Mouse (Mus musculus) midbrain, embryonic 10.5 days (tissue): ENCODE results near the gene Ces3a. TPM values are rescaled to one million over a fixed set of nuclear protein-coding genes. Genes with fewer than 3 reads are reported as not detected.

Source experiments
- polyA plus RNA-seq: library from polyadenylated mRNA; unstranded; fragments of >200 nt; fragmentation: Nextera tagmentation; extraction: Ambion mirVana; gene quantifications from 2 replicates; pipeline ENCODE4 v1.2.1, GENCODE M21; 2016

Ces3a gene
- polyA plus RNA-seq, 1 experiment from 2014 or later = not detected

Other genes with a start within 250 kb of the Ces3a start
- 0.22 TPM in 1 of 2 replicates, not detected in the other for gene Ces2b, start 217.0 kb upstream of the Ces3a start, polyA plus RNA-seq
- gene Ces2c, start 201.5 kb upstream of the Ces3a start, polyA plus RNA-seq = not detected in 2 replicates
- not detected in 2 replicates for gene Ces2e, start 122.3 kb upstream of the Ces3a start, polyA plus RNA-seq
- not detected in 2 replicates for gene Ces2f, start 101.2 kb upstream of the Ces3a start, polyA plus RNA-seq
- not detected in 2 replicates for gene Ces2g, start 86.9 kb upstream of the Ces3a start, polyA plus RNA-seq
- not detected in 2 replicates for gene Ces2h, start 47.7 kb upstream of the Ces3a start, polyA plus RNA-seq
- gene Ces3b, start 35.2 kb downstream of the Ces3a start, polyA plus RNA-seq = not detected in 2 replicates
- gene Ces4a, start 83.2 kb downstream of the Ces3a start, polyA plus RNA-seq = not detected in 2 replicates
- gene Cbfb, start 122.1 kb downstream of the Ces3a start, polyA plus RNA-seq = 41.8 and 46.7 TPM in 2 replicates
- gene D230025D16Rik, start 176.5 kb downstream of the Ces3a start, polyA plus RNA-seq = 27.1 and 28.5 TPM in 2 replicates
- 2.4 and 4.2 TPM in 2 replicates for gene B3gnt9, start 206.6 kb downstream of the Ces3a start, polyA plus RNA-seq
- 13.6 and 14.6 TPM in 2 replicates for gene Tradd, start 216.0 kb downstream of the Ces3a start, polyA plus RNA-seq
- 0.64 and 0.72 TPM in 2 replicates for gene Fbxl8, start 216.0 kb downstream of the Ces3a start, polyA plus RNA-seq
- 0.10 TPM in 1 of 2 replicates, not detected in the other for gene Hsf4, start 221.2 kb downstream of the Ces3a start, polyA plus RNA-seq
- gene Nol3, start 227.5 kb downstream of the Ces3a start, polyA plus RNA-seq = 1.4 and 2.3 TPM in 2 replicates
- gene 4931428F04Rik, start 241.3 kb downstream of the Ces3a start, polyA plus RNA-seq = 26.4 and 36.8 TPM in 2 replicates
- gene Exoc3l, start 247.5 kb downstream of the Ces3a start, polyA plus RNA-seq = 10.2 and 11.4 TPM in 2 replicates
- gene E2f4, start 249.1 kb downstream of the Ces3a start, polyA plus RNA-seq = 117 and 124 TPM in 2 replicates